Mouse (Mus musculus): ENCODE results near the gene Lrba. TPM values are rescaled to one million over a fixed set of nuclear protein-coding genes. Genes with fewer than 3 reads are reported as not detected.

Gene Lrba
- polyA plus RNA-seq, 1 experiment from 2014 or later = 2.5 TPM

- DNase-seq (ENCODE audit: low spot score) = peak; percentile 5
These were observed 411.0 kb downstream of the Lrba start for GRCm38 (mm10) chr3:86635464-86635863.

GRCm38 (mm10) chr3:86635940-86636339 lies 411.5 kb downstream of the Lrba start:
- WGBS = 24% methylated on average over 1 of the region's 1 CpGs
- ATAC-seq (no peak), DNase-seq (ENCODE audit: low spot score) (no peak)
- TF ChIP-seq EP300 (IDR thresholded peaks at IDR 0.05) = no peak
- TF ChIP-seq CTCF (IDR thresholded peaks at IDR 0.05) = no peak
- Histone ChIP-seq H3K27me3 (replicated peaks; ENCODE audit: insufficient read depth, low read length) (no peaks in the 10 kb centered on the region), H3K4me3 (ENCODE audit: low read depth, low read length) (no peak overlapping the region), H3K4me2 (replicated peaks; ENCODE audit: low read depth, low read length) (no peak overlapping the region), H3K27ac (ENCODE audit: low read length) (no peak overlapping the region), H3K36me3 (ENCODE audit: insufficient read depth, low read length) (no peaks in the 10 kb centered on the region), H3K4me1 (ENCODE audit: insufficient read depth, low read depth, low read length) (no peaks in the 10 kb centered on the region), H3K9me3 (ENCODE audit: low read length) (no peaks in the 10 kb centered on the region), H3K9ac (replicated peaks; ENCODE audit: low read depth) (no peak overlapping the region)

More at GRCm38 (mm10) chr3:86635464-86635863, 411.0 kb downstream of the Lrba start:
- TF ChIP-seq EP300 (IDR thresholded peaks at IDR 0.05) = no peak
- no peak for TF ChIP-seq CTCF (IDR thresholded peaks at IDR 0.05)
- no peak overlapping the region for H3K27ac ChIP-seq (ENCODE audit: low read length)
- WGBS = 73% methylated on average over 5 of the region's 5 CpGs
- no peak overlapping the region for H3K9ac ChIP-seq (replicated peaks; ENCODE audit: low read depth)
- 0 out of 2 replicates have a peak overlapping the region, but pooled peaks have one; percentile 9 for H3K4me2 ChIP-seq (replicated peaks; ENCODE audit: low read depth, low read length)
- H3K4me1 ChIP-seq (ENCODE audit: insufficient read depth, low read depth, low read length) = no peaks in the 10 kb centered on the region
- H3K36me3 ChIP-seq (ENCODE audit: insufficient read depth, low read length) = no peaks in the 10 kb centered on the region
- H3K9me3 ChIP-seq (ENCODE audit: low read length) = no peaks in the 10 kb centered on the region
- no peak for ATAC-seq
- H3K4me3 ChIP-seq (ENCODE audit: low read depth, low read length) = no peak overlapping the region
- H3K27me3 ChIP-seq (replicated peaks; ENCODE audit: insufficient read depth, low read length) = no peaks in the 10 kb centered on the region

GRCm38 (mm10) chr3:86638552-86639348 lies 414.3 kb downstream of the Lrba start:
- DNase-seq (ENCODE audit: low spot score) (no peak), ATAC-seq (no peak)
- Histone ChIP-seq H3K4me2 (replicated peaks; ENCODE audit: low read depth, low read length) (no peak overlapping the region), H3K27me3 (replicated peaks; ENCODE audit: insufficient read depth, low read length) (no peaks in the 10 kb centered on the region), H3K4me3 (ENCODE audit: low read depth, low read length) (no peak overlapping the region), H3K9me3 (ENCODE audit: low read length) (no peaks in the 10 kb centered on the region), H3K4me1 (ENCODE audit: insufficient read depth, low read depth, low read length) (no peaks in the 10 kb centered on the region), H3K9ac (replicated peaks; ENCODE audit: low read depth) (no peak overlapping the region), H3K27ac (ENCODE audit: low read length) (no peak overlapping the region), H3K36me3 (ENCODE audit: insufficient read depth, low read length) (no peaks in the 10 kb centered on the region)
- no peak for TF ChIP-seq EP300 (IDR thresholded peaks at IDR 0.05)
- TF ChIP-seq CTCF (IDR thresholded peaks at IDR 0.05) = no peak
- 82% methylated on average over 2 of the region's 2 CpGs for WGBS

- ATAC-seq (no peak), DNase-seq (ENCODE audit: low spot score) (no peak)
- H3K27me3 ChIP-seq (replicated peaks; ENCODE audit: insufficient read depth, low read length) = no peaks in the 10 kb centered on the region
- no peak overlapping the region for H3K9ac ChIP-seq (replicated peaks; ENCODE audit: low read depth)
- no peak overlapping the region for H3K4me2 ChIP-seq (replicated peaks; ENCODE audit: low read depth, low read length)
- H3K4me3 ChIP-seq (ENCODE audit: low read depth, low read length) = no peak overlapping the region
- TF ChIP-seq CTCF (IDR thresholded peaks at IDR 0.05) (no peak), EP300 (IDR thresholded peaks at IDR 0.05) (no peak)
- H3K36me3 ChIP-seq (ENCODE audit: insufficient read depth, low read length) = no peaks in the 10 kb centered on the region
- no peaks in the 10 kb centered on the region for H3K4me1 ChIP-seq (ENCODE audit: insufficient read depth, low read depth, low read length)
- 78% methylated on average over 5 of the region's 5 CpGs for WGBS
- H3K9me3 ChIP-seq (ENCODE audit: low read length) = no peaks in the 10 kb centered on the region
- H3K27ac ChIP-seq (ENCODE audit: low read length) = no peak overlapping the region
These were observed 416.9 kb downstream of the Lrba start for GRCm38 (mm10) chr3:86641393-86641792.

GRCm38 (mm10) chr3:86641796-86642195 lies 417.3 kb downstream of the Lrba start:
- H3K27ac ChIP-seq (ENCODE audit: low read length) = no peak overlapping the region
- TF ChIP-seq EP300 (IDR thresholded peaks at IDR 0.05) (no peak), CTCF (IDR thresholded peaks at IDR 0.05) (no peak)
- no peaks in the 10 kb centered on the region for H3K27me3 ChIP-seq (replicated peaks; ENCODE audit: insufficient read depth, low read length)
- no peaks in the 10 kb centered on the region for H3K36me3 ChIP-seq (ENCODE audit: insufficient read depth, low read length)
- H3K4me3 ChIP-seq (ENCODE audit: low read depth, low read length) = no peak overlapping the region
- H3K9ac ChIP-seq (replicated peaks; ENCODE audit: low read depth) = no peak overlapping the region
- H3K4me1 ChIP-seq (ENCODE audit: insufficient read depth, low read depth, low read length) = no peaks in the 10 kb centered on the region
- DNase-seq (ENCODE audit: low spot score) = no peak
- no peak overlapping the region for H3K4me2 ChIP-seq (replicated peaks; ENCODE audit: low read depth, low read length)
- no peak for ATAC-seq
- H3K9me3 ChIP-seq (ENCODE audit: low read length) = no peaks in the 10 kb centered on the region

- H3K9me3 ChIP-seq (ENCODE audit: low read length) = no peaks in the 10 kb centered on the region
- WGBS = 43% methylated on average over 2 of the region's 2 CpGs
- ATAC-seq (no peak), DNase-seq (ENCODE audit: low spot score) (peak; percentile 5)
- H3K36me3 ChIP-seq (ENCODE audit: insufficient read depth, low read length) = no peaks in the 10 kb centered on the region
- H3K4me3 ChIP-seq (ENCODE audit: low read depth, low read length) = no peak overlapping the region
- TF ChIP-seq CTCF (IDR thresholded peaks at IDR 0.05) = no peak
- TF ChIP-seq EP300 (IDR thresholded peaks at IDR 0.05) = no peak
- no peaks in the 10 kb centered on the region for H3K4me1 ChIP-seq (ENCODE audit: insufficient read depth, low read depth, low read length)
- no peak overlapping the region for H3K4me2 ChIP-seq (replicated peaks; ENCODE audit: low read depth, low read length)
- no peak overlapping the region for H3K27ac ChIP-seq (ENCODE audit: low read length)
- H3K9ac ChIP-seq (replicated peaks; ENCODE audit: low read depth) = no peak overlapping the region
- H3K27me3 ChIP-seq (replicated peaks; ENCODE audit: insufficient read depth, low read length) = no peaks in the 10 kb centered on the region
These were observed 422.3 kb downstream of the Lrba start for GRCm38 (mm10) chr3:86646771-86647170.
